Mouse (Mus musculus) MEL (cell line): ENCODE measurements at regions not wholly inside any gene's neighbourhood (a gene's known extent, or its start where the extent isn't known, plus 50 kb on each side); places are given as distances from the start of the nearest gene placed in this dataset.

Experiments used
- DNase-seq: peaks from one replicate; pipeline ENCODE4 v3.0.0; 2011; ENCODE audit warnings: low read depth, low spot score
- H3K27ac ChIP-seq: 2 replicates; pipeline ENCODE4 v1.5.1; 2012; ENCODE audit warnings: low read depth, mild to moderate bottlenecking, control low read depth, low read length, moderate library complexity; ENCODE audit not compliant: control insufficient read depth
- H3K27me3 ChIP-seq, 2 experiments: fragments of 150-350 bp in 1 of 2; sonication (generic) in 1 of 2; 2 replicates each; pipeline ENCODE4 v1.6.1; 2012; ENCODE audit warnings: low read length in 2 of 2, mild to moderate bottlenecking in 2 of 2, improper control_type of control experiment in 1 of 2, moderate library complexity in 1 of 2; ENCODE audit not compliant: insufficient read depth in 2 of 2, control insufficient read depth in 1 of 2
- H3K36me3 ChIP-seq, 2 experiments: 2 replicates each; pipeline ENCODE4 v1.6.1; 2012 to 2014; ENCODE audit warnings: low read length in 2 of 2, improper control_type of control experiment in 1 of 2, inconsistent platforms in 1 of 2, mild to moderate bottlenecking in 1 of 2; ENCODE audit not compliant: insufficient read depth in 2 of 2, control insufficient read depth in 1 of 2
- H3K4me1 ChIP-seq, 2 experiments: fragments of 150-350 bp in 1 of 2; sonication (generic) in 1 of 2; 2 replicates each; pipeline ENCODE4 v1.6.1; 2012; ENCODE audit warnings: low read length in 2 of 2, improper control_type of control experiment in 1 of 2, mild to moderate bottlenecking in 1 of 2; ENCODE audit not compliant: insufficient read depth in 2 of 2, control insufficient read depth in 1 of 2
- H3K4me3 ChIP-seq, 2 experiments: fragments of 150-350 bp in 1 of 2; sonication (generic) in 1 of 2; 2 replicates each; pipeline ENCODE4 v1.5.1; 2012; ENCODE audit warnings: low read depth in 2 of 2, low read length in 2 of 2, mild to moderate bottlenecking in 2 of 2, moderate library complexity in 2 of 2, control low read depth in 1 of 2, improper control_type of control experiment in 1 of 2; ENCODE audit not compliant: control insufficient read depth in 1 of 2, insufficient read depth in 1 of 2
- H3K79me2 ChIP-seq: 2 replicates; pipeline ENCODE4 v1.6.1; 2012; ENCODE audit warnings: mild to moderate bottlenecking, low read length, moderate library complexity; ENCODE audit not compliant: control insufficient read depth, poor library complexity, insufficient read depth
- H3K9ac ChIP-seq: 2 replicates; pipeline ENCODE4 v1.6.1; 2012; ENCODE audit warnings: low read depth, mild to moderate bottlenecking, control low read depth, low read length, moderate library complexity; ENCODE audit not compliant: control insufficient read depth, poor library complexity, severe bottlenecking
- H3K9me3 ChIP-seq: fragments of 150-350 bp; sonication (generic); replicated peaks from 2 replicates; pipeline ENCODE4 v1.6.1; 2012; ENCODE audit warnings: mild to moderate bottlenecking, low read length, improper control_type of control experiment, moderate library complexity; ENCODE audit not compliant: insufficient read depth
- CHD2 ChIP-seq: IDR thresholded peaks from 2 replicates; pipeline ENCODE4 v1.6.1; 2011; ENCODE audit warnings: low read length, improper control_type of control experiment
- CTCF ChIP-seq, 3 experiments: IDR thresholded peaks in 2 of 3; conservative IDR thresholded peaks in 1 of 3; 2 replicates each; pipeline ENCODE4 v1.5.1; 2011 to 2012; ENCODE audit warnings: low read length in 3 of 3, low read depth in 2 of 3, mild to moderate bottlenecking in 2 of 3, improper control_type of control experiment in 1 of 3, inconsistent platforms in 1 of 3, mixed read lengths in 1 of 3, moderate library complexity in 1 of 3; ENCODE audit not compliant: control insufficient read depth in 1 of 3, insufficient read depth in 1 of 3, poor library complexity in 1 of 3, severe bottlenecking in 1 of 3
- E2F4 ChIP-seq: IDR thresholded peaks from 2 replicates; pipeline ENCODE4 v1.6.1; 2011; ENCODE audit warnings: low read depth, low read length, improper control_type of control experiment, borderline replicate concordance
- ETS1 ChIP-seq: IDR thresholded peaks from 2 replicates; pipeline ENCODE4 v1.6.1; 2012; ENCODE audit warnings: low read depth, mild to moderate bottlenecking, inconsistent platforms, low read length, improper control_type of control experiment, moderate library complexity
- GABPA ChIP-seq: IDR thresholded peaks from 2 replicates; pipeline ENCODE4 v1.6.1; 2012; ENCODE audit warnings: low read depth, mild to moderate bottlenecking, inconsistent platforms, low read length, improper control_type of control experiment, moderate library complexity
- GATA1 ChIP-seq: IDR thresholded peaks from 2 replicates; pipeline ENCODE4 v1.6.1; 2011; ENCODE audit warnings: low read depth, low read length, improper control_type of control experiment
- HCFC1 ChIP-seq: IDR thresholded peaks from 2 replicates; pipeline ENCODE4 v1.6.1; 2012; ENCODE audit warnings: low read depth, mild to moderate bottlenecking, inconsistent platforms, low read length, improper control_type of control experiment, moderate library complexity
- JUND ChIP-seq: IDR thresholded peaks from 2 replicates; pipeline ENCODE4 v1.6.1; 2011; ENCODE audit warnings: low read depth, mild to moderate bottlenecking, improper control_type of control experiment, low read length
- MAX ChIP-seq: IDR thresholded peaks from 2 replicates; pipeline ENCODE4 v1.6.1; 2011; ENCODE audit warnings: low read length, improper control_type of control experiment
- MAZ ChIP-seq: IDR thresholded peaks from 2 replicates; pipeline ENCODE4 v1.6.1; 2012; ENCODE audit warnings: low read depth, mild to moderate bottlenecking, inconsistent platforms, low read length, improper control_type of control experiment
- MEF2A ChIP-seq: IDR thresholded peaks from 2 replicates; pipeline ENCODE4 v1.6.1; 2014; ENCODE audit warnings: low read depth, mild to moderate bottlenecking, inconsistent platforms, low read length, improper control_type of control experiment; ENCODE audit not compliant: poor library complexity, insufficient replicate concordance, severe bottlenecking; ENCODE audit errors: extremely low read depth
- MYC ChIP-seq: IDR thresholded peaks from 2 replicates; pipeline ENCODE4 v1.6.1; 2011; ENCODE audit warnings: low read depth, mild to moderate bottlenecking, low read length, improper control_type of control experiment, moderate library complexity
- NELFE ChIP-seq: IDR thresholded peaks from 2 replicates; pipeline ENCODE4 v1.6.1; 2011; ENCODE audit warnings: low read depth, low read length, improper control_type of control experiment
- RCOR1 ChIP-seq: IDR thresholded peaks from 2 replicates; pipeline ENCODE4 v1.6.1; 2012; ENCODE audit warnings: low read depth, mild to moderate bottlenecking, inconsistent platforms, low read length, improper control_type of control experiment
- SIN3A ChIP-seq: IDR thresholded peaks from 2 replicates; pipeline ENCODE4 v1.6.1; 2012; ENCODE audit warnings: low read length, improper control_type of control experiment, inconsistent platforms
- SMC3 ChIP-seq: IDR thresholded peaks from 2 replicates; pipeline ENCODE4 v1.6.1; 2011; ENCODE audit warnings: low read depth, low read length, improper control_type of control experiment
- TAL1 ChIP-seq: IDR thresholded peaks from 2 replicates; pipeline ENCODE4 v1.6.1; 2012; ENCODE audit warnings: mild to moderate bottlenecking, inconsistent platforms, low read length, moderate library complexity, mixed read lengths
- TCF12 ChIP-seq: IDR thresholded peaks from 2 replicates; pipeline ENCODE4 v1.6.1; 2014; ENCODE audit warnings: low read depth, mild to moderate bottlenecking, inconsistent platforms, low read length, improper control_type of control experiment, moderate library complexity
- USF1 ChIP-seq: IDR thresholded peaks from 2 replicates; pipeline ENCODE4 v1.6.1; 2014; ENCODE audit warnings: low read depth, mild to moderate bottlenecking, inconsistent platforms, low read length, improper control_type of control experiment, moderate library complexity
- USF2 ChIP-seq, 2 experiments: IDR thresholded peaks; 2 replicates each; pipeline ENCODE4 v1.6.1; 2011 to 2012; ENCODE audit warnings: improper control_type of control experiment in 2 of 2, low read length in 2 of 2, borderline replicate concordance in 1 of 2, inconsistent platforms in 1 of 2, low read depth in 1 of 2, mild to moderate bottlenecking in 1 of 2; ENCODE audit not compliant: insufficient read depth in 1 of 2
- ZC3H11A ChIP-seq: IDR thresholded peaks from 2 replicates; pipeline ENCODE4 v1.6.1; 2012; ENCODE audit warnings: low read depth, mild to moderate bottlenecking, inconsistent platforms, low read length, improper control_type of control experiment
- ZMIZ1 ChIP-seq: IDR thresholded peaks from 2 replicates; pipeline ENCODE4 v1.6.1; 2012; ENCODE audit warnings: low read depth, mild to moderate bottlenecking, inconsistent platforms, low read length, improper control_type of control experiment, moderate library complexity
- ZNF384 ChIP-seq: IDR thresholded peaks from 2 replicates; pipeline ENCODE4 v1.6.1; 2012; ENCODE audit warnings: low read depth, mild to moderate bottlenecking, inconsistent platforms, low read length, improper control_type of control experiment

- Histone ChIP-seq H3K9me3 (no peaks in the 10 kb centered on the region), H3K27me3 (no peaks in the 10 kb centered on the region; a peak in 1 of 4 replicates), H3K4me1 (no peaks in the 10 kb centered on the region), H3K36me3 (no peaks in the 10 kb centered on the region), H3K4me3 (no peak overlapping the region), H3K27ac (no peak overlapping the region), H3K9ac (no peak overlapping the region), H3K79me2 (no peaks in the 10 kb centered on the region)
- DNase-seq: no peak
- TF ChIP-seq TAL1: no peak
- no peak for TF ChIP-seq SIN3A
- no peak for TF ChIP-seq RCOR1
- TF ChIP-seq CHD2: no peak
- TF ChIP-seq GATA1: no peak
- no peak for TF ChIP-seq ZNF384
- TF ChIP-seq USF1: no peak
- no peak for TF ChIP-seq GABPA
- TF ChIP-seq NELFE: no peak
- TF ChIP-seq SMC3: no peak
Measured at GRCm38 (mm10) chr5:46422738-46423137, 565.3 kb upstream of the Lcorl start.

GRCm38 (mm10) chr5:46406969-46407368 is 549.6 kb upstream of the Lcorl start:
- H3K9me3 ChIP-seq: no peaks in the 10 kb centered on the region
- H3K36me3 ChIP-seq: no peaks in the 10 kb centered on the region
- no peak for DNase-seq
- no peak overlapping the region for H3K9ac ChIP-seq
- H3K79me2 ChIP-seq: no peaks in the 10 kb centered on the region
- peaks cover 0 to 1% of the 10 kb centered on the region in 2 experiments; a peak in 1 of 4 replicates for H3K27me3 ChIP-seq
- no peak overlapping the region for H3K4me3 ChIP-seq
- TF ChIP-seq MEF2A (no peak), NELFE (no peak), TAL1 (no peak), ZMIZ1 (no peak), TCF12 (no peak), MAZ (no peak), JUND (no peak), USF2 (IDR thresholded peaks at IDR 0.05; ENCODE audit: borderline replicate concordance in 1 of 2, insufficient read depth in 1 of 2, low read depth in 1 of 2, low read length in 2 of 2) (no peak), E2F4 (no peak), HCFC1 (no peak), GATA1 (no peak), MYC (no peak), ETS1 (no peak), MAX (no peak), CTCF (IDR thresholded peaks at IDR 0.05 in 2 of 3, conservative IDR thresholded peaks at IDR 0.05 in 1 of 3; ENCODE audit: control insufficient read depth in 1 of 3, insufficient read depth in 1 of 3, low read depth in 2 of 3, low read length in 3 of 3, poor library complexity in 1 of 3, severe bottlenecking in 1 of 3) (no peak), ZC3H11A (no peak)
- H3K4me1 ChIP-seq: no peaks in the 10 kb centered on the region
- no peak overlapping the region for H3K27ac ChIP-seq
